Mouse (Mus musculus) embryonic fibroblast, embryonic 13.5 days (primary cell): ENCODE results near the gene Tnn. TPM values are rescaled to one million over a fixed set of nuclear protein-coding genes. Genes with fewer than 3 reads are reported as not detected.

Experiments
- H3K27ac ChIP-seq: 2 replicates; pipeline ENCODE4 v1.5.1; 2012; ENCODE audit warnings: low read length, control low read depth, inconsistent platforms; ENCODE audit not compliant: insufficient read depth
- H3K4me1 ChIP-seq: 2 replicates; pipeline ENCODE4 v1.6.1; 2011; ENCODE audit warnings: low read length; ENCODE audit not compliant: control insufficient read depth, insufficient read depth
- H3K4me3 ChIP-seq: 2 replicates; pipeline ENCODE4 v1.5.1; 2011; ENCODE audit warnings: mild to moderate bottlenecking, control low read depth, low read length; ENCODE audit not compliant: insufficient read depth
- CTCF ChIP-seq: IDR thresholded peaks from 2 replicates; pipeline ENCODE4 v1.5.1; 2011; ENCODE audit warnings: mild to moderate bottlenecking, control low read depth, low read length, moderate library complexity, borderline replicate concordance; ENCODE audit not compliant: insufficient read depth
- POLR2A ChIP-seq: IDR thresholded peaks from 2 replicates; pipeline ENCODE4 v1.6.1; 2011; ENCODE audit warnings: low read depth, mild to moderate bottlenecking, control low read depth, low read length, moderate library complexity
- polyA plus RNA-seq: library from polyadenylated mRNA; stranded (reverse); fragments of >200 nt; gene quantifications from 2 replicates; pipeline ENCODE4 v1.2.4, GENCODE M21; 2011; ENCODE audit warnings: low read depth; ENCODE audit not compliant: missing spikeins, insufficient read length

Gene Tnn
- polyA plus RNA-seq, 1 experiment = 79.4 TPM

- no peaks in the 10 kb centered on the region for H3K4me1 ChIP-seq
- H3K27ac ChIP-seq = no peak overlapping the region
- no peak overlapping the region for H3K4me3 ChIP-seq
- TF ChIP-seq CTCF = no peak
Measured at GRCm38 (mm10) chr1:160084239-160084638, 69.1 kb downstream of the Tnn start.

DNA sequence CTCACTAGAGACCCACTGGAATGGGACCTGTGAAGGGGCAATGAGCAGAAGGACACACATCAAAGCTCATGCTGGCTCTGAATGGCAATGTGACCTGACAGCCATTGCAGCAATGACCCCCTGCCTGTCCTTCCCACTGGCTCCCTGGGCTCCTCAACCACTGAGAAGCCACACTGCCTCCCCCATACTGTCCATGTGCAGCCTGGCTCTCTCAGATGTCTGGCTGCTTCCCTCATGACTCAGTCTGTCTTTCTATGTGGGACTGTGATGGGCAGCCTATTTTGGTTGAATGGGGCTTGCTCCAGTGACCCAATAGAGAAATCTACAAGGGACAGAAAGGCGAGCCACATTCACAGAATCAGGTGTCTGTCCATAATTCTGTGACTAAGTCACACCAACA, 70.7 kb downstream of the Tnn start:
- H3K4me1 ChIP-seq = no peaks in the 10 kb centered on the region
- no peak overlapping the region for H3K27ac ChIP-seq
- H3K4me3 ChIP-seq = no peak overlapping the region
- no peak for TF ChIP-seq CTCF
- no peak for TF ChIP-seq POLR2A

DNA sequence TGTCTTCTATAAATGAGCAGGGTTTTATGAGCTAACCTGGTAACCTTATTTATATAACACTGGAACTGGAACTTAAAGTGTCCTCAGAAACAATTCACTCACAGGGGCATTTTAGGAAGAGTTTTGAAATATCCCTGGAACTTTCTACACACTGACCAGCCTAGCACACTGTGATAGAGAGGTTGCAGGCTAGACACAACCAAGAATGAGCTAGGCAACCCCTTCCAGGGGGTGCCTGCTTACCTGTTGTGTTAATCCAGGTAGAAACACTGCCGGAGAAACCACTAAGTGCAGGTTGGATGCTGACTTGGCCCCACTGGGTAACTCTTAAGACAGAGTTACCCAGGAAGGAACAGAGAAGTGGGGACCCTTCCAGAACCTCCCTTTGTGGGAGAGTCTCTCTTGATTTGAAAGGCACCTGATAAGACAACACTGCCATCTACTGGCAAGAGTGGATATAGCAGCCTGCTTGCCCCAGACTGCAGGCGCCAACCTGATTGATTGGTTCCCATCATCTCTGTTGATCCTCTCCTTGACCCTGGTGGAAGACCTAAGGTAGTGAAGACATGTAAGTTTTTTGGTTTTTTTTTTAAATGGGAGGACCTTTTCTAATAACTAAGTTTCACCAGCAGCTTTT, 72.5 kb downstream of the Tnn start:
- no peak for TF ChIP-seq POLR2A
- peak; percentile 58; the same call in 1 of the 2 replicates for TF ChIP-seq CTCF
- Histone ChIP-seq H3K4me3 (no peak overlapping the region), H3K27ac (no peak overlapping the region), H3K4me1 (no peaks in the 10 kb centered on the region)

DNA sequence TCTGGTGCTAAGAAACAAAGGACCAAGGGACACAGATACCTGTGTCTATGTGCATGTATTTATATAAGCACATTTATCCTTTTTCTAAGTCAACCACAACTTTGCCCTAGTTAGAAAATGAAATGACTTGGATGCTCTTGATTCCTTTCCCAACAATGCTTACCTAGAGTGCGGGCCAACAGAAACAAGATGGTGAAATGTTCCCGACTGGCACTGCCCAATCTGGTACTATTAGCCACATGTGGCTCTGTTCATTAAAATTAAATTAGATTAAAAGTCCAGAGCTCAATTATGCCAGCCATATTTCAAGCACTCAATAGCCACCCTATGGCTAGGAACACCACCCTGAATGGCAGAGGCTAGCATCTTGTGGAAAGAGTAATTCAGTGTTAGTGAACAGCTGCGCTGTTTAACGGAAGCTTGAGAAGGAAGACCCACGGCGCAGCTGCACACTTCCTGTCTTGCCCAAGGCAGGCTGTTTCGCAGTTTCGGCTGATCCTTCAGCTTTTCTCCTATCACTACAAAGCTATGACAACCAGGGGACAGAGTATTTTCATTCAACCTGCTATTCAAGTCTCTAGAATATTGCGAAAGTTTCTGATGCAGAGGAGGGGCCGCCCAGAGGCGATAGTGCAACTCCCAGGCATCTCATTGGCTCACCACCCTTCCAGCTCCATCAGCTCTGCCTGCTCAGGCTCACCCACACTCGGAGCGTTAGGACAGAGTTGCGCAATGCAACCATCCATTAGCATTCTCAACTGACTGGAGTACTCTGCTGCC, 74.3 kb downstream of the Tnn start:
- Histone ChIP-seq H3K4me3 (no peak overlapping the region), H3K4me1 (no peaks in the 10 kb centered on the region), H3K27ac (no peak overlapping the region)
- TF ChIP-seq CTCF (no peak), POLR2A (no peak)

DNA sequence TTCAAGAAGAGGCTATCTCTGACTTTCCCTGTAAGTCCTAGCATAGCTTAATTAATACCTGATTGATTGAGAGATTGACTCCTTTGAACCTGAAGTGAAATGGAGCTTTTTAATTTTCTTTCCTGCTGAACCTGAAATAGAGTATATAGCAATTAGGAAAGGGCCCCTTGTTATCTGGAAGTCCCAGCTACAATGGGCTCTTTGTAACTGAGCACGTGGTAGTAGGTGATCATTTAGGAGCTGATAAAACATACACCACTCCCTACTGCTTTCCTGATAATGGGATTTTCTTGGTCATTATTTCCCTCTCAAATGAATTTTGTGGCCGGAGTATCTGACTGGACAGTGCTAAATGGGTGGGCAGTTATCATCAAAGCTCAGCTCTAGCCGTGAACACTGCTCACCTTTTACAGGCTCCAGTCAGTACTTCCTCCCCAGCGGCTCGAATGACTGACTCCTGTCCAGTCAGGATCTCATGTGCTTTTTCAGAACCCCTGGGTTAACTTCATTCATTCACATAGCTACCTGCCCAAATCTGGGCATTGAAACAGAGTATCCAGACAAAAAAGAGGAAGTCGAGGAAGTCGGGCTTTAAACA, 88.7 kb downstream of the Tnn start:
- Histone ChIP-seq H3K27ac (no peak overlapping the region), H3K4me1 (peaks cover 4% of the 10 kb centered on the region; the same call in 1 of the 2 replicates), H3K4me3 (no peak overlapping the region)
- TF ChIP-seq CTCF = no peak
- TF ChIP-seq POLR2A = no peak

- TF ChIP-seq POLR2A (no peak), CTCF (0 out of 2 replicates have a peak, but pooled peaks have one; percentile 14)
- Histone ChIP-seq H3K4me3 (no peak overlapping the region), H3K27ac (no peak overlapping the region), H3K4me1 (peaks cover 4% of the 10 kb centered on the region; the same call in 1 of the 2 replicates)
Measured at GRCm38 (mm10) chr1:160061725-160062366, 91.5 kb downstream of the Tnn start.

GRCm38 (mm10) chr1:160061321-160061720, 92.1 kb downstream of the Tnn start:
- peaks cover 4% of the 10 kb centered on the region; the same call in 1 of the 2 replicates for H3K4me1 ChIP-seq
- no peak overlapping the region for H3K4me3 ChIP-seq
- TF ChIP-seq POLR2A (no peak), CTCF (no peak)
- H3K27ac ChIP-seq = no peak overlapping the region

DNA sequence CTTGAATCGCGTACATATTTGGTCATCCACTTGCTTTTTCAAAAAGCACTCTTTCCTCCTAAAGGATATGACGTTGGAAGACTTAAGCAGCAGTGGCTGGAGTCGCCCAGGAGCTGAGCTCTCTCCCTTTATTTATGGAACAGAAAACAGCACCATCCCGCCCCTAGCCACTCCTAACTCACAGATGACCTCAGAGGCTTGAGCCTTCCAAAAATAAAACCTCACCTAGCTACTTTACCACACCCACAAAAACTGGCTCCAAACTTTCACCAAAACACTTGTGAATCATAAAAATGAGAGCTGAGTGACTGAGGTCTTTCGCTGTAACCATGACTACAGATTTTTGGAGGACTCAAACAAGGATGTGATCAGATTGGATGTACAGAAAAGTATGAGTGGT, 92.8 kb downstream of the Tnn start:
- H3K4me3 ChIP-seq = no peak overlapping the region
- TF ChIP-seq CTCF (no peak), POLR2A (no peak)

GRCm38 (mm10) chr1:160059908-160060307, 93.5 kb downstream of the Tnn start:
- Histone ChIP-seq H3K4me1 (peaks cover 4% of the 10 kb centered on the region; the same call in 1 of the 2 replicates), H3K27ac (peak overlapping the region; percentile 65; the same call in 1 of the 2 replicates), H3K4me3 (no peak overlapping the region)
- TF ChIP-seq CTCF (no peak), POLR2A (no peak)

More for the DNA sequence above, 92.8 kb downstream of the Tnn start:
- Histone ChIP-seq H3K4me1 (peaks cover 4% of the 10 kb centered on the region; the same call in 1 of the 2 replicates), H3K27ac (peak overlapping the region; percentile 65; the same call in 1 of the 2 replicates)
